Mouse (Mus musculus): Measurements from ENCODE around the gene Gm20806. TPM values are rescaled to one million over a fixed set of nuclear protein-coding genes. Genes with fewer than 3 reads are reported as not detected.

The Gm20806 gene
- 26.2 TPM for polyA plus RNA-seq (2014; fragmentation: Illumina TruSeq; extraction: RNeasy Lipid Tissue Mini Kit (QIAGEN cat#74804); ENCODE audit: low read depth, low replicate concordance)

DNA sequence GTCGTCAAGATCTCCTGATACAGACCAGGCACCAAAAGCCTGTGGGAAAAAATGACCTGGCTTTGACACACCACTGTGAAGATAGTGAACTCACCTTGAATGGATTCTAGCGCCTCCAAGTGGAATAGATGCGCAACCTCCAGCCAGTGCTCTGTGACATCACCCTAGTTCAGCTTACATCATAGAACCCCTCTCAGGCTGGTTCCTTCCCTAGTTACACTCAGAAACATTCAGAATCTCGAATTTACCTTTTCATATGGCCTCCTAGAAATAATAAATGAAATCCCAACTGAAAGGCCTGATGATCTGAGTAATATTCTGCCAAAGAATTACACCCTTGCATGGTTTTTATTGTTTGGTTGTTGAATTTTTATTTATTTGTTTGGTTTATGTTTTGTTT is at the start of gene Gm20806:
Gene Gm20806, minus strand, starts transcription at position 101 of the 400 bp plus-strand sequence.

Measured in testis, adult 10 weeks (tissue).